Mouse (Mus musculus) thymus, adult 2 months (tissue): ENCODE results near the gene 3830406C13Rik.

ENCODE experiments used
- CTCF ChIP-seq: fragments of 200-500 bp; IDR thresholded peaks from 2 replicates; pipeline ENCODE4 v1.5.1; 2012; ENCODE audit warnings: mild to moderate bottlenecking, control low read depth, low read length, moderate library complexity, borderline replicate concordance; ENCODE audit not compliant: control insufficient read depth, poor library complexity, insufficient read depth; ENCODE audit errors: extremely low read depth
- POLR2A ChIP-seq: fragments of 200-500 bp; IDR thresholded peaks from 2 replicates; pipeline ENCODE4 v1.6.1; 2012; ENCODE audit warnings: mild to moderate bottlenecking, low read length, control low read depth, moderate library complexity; ENCODE audit not compliant: control insufficient read depth, poor library complexity, insufficient read depth; ENCODE audit errors: extremely low read depth

DNA sequence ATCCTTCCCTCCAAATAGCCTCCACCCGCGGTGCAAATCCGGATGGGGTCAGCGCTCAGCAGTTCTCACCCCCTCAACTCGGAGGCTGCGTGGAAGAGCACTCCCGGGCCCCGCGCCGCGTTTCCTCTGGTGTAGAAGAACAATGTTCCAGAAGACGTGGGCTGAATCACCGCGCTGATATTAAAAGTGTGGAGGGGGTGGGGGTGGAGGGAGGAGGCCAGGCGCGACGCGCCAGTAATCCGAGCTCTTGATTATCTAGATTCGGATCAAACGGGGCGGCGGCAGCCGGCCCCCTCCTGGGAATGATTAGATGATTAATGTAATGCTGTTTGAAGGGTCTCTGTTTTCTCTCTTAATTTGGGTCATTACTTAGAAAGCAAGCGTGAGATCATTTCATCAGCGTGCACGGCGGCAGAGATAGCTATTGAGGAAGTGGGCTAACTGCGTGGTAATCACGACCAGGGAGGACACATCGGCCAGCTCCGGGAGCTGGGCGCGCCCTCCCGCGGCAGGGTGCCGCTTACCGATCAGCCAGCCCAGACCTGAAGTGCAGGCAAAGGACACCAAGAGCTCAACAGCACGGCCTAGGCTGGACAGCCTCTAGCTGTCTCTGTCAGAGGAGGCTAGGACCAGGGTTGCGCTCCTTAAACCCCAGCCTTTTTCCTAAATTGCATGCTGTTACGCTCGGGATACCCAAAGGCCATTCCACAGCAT, 57.3 kb downstream of the 3830406C13Rik start:
- TF ChIP-seq CTCF, result no peak
- TF ChIP-seq POLR2A, result no peak
